Mouse (Mus musculus) spleen, adult 2 months (tissue): ENCODE measurements around the gene Plxna4.

Experiments used
- CTCF ChIP-seq: fragments of 200-500 bp; IDR thresholded peaks from 2 replicates; pipeline ENCODE4 v1.5.1; 2011; ENCODE audit warnings: mild to moderate bottlenecking, inconsistent platforms; ENCODE audit not compliant: insufficient read depth, insufficient read length, insufficient replicate concordance; ENCODE audit errors: extremely low read depth
- POLR2A ChIP-seq: fragments of 200-500 bp; IDR thresholded peaks from 2 replicates; pipeline ENCODE4 v1.6.1; 2011; ENCODE audit warnings: low read depth, low read length, inconsistent platforms

DNA sequence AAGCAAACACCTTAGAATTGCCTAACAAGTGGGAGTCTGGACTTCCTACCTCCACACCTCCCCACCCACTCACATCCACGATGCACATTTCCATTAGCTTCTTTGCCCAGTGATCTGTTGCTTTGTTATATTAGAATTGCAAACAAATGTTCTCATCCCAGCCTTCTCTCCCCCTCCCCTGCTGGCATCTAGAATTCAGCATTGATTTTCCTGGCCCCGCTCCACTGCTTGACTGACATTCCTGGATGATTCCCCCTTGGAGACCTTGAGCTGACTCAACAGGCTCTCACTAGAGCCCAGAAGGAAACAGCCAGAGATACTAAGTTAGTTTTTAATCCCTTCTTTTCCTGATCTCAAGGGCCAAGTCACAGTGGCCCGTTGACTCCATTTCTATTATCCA lies 131.4 kb downstream of the Plxna4 start:
- TF ChIP-seq POLR2A = no peak
- no peak for TF ChIP-seq CTCF
